Mouse (Mus musculus) forebrain, postnatal 0 days (tissue): ENCODE results near the gene Sdhaf1. TPM values are rescaled to one million over a fixed set of nuclear protein-coding genes. Genes with fewer than 3 reads are reported as not detected.

Source experiments
- ATAC-seq: fragments of 200-750 bp; cut with Nextera tagmentation; 2 replicates; pipeline ENCODE4 v1.8.0; 2017; ENCODE audit warnings: mild to moderate bottlenecking, moderate library complexity
- DNase-seq: peaks from one replicate; pipeline ENCODE4 v3.0.0-alpha.2; 2015
- H3K27ac ChIP-seq: fragments of 300-500 bp; sonication (generic); 2 replicates; pipeline ENCODE4 v1.5.1; 2014; ENCODE audit warnings: low read depth, mild to moderate bottlenecking, antibody characterized with exemption, low read length, moderate library complexity, mixed read lengths
- H3K27me3 ChIP-seq: fragments of 300-500 bp; sonication (generic); 2 replicates; pipeline ENCODE4 v1.6.1; 2014; ENCODE audit warnings: mild to moderate bottlenecking, low read length, mixed read lengths; ENCODE audit not compliant: insufficient read depth
- H3K36me3 ChIP-seq: fragments of 300-500 bp; sonication (generic); 2 replicates; pipeline ENCODE4 v1.6.1; 2014; ENCODE audit warnings: mild to moderate bottlenecking, moderate library complexity; ENCODE audit not compliant: insufficient read depth
- H3K4me1 ChIP-seq: fragments of 300-500 bp; sonication (generic); 2 replicates; pipeline ENCODE4 v1.6.1; 2014; ENCODE audit warnings: antibody characterized with exemption; ENCODE audit not compliant: insufficient read depth
- H3K4me2 ChIP-seq: fragments of 300-500 bp; sonication (generic); 2 replicates; pipeline ENCODE4 v1.6.1; 2014; ENCODE audit warnings: low read depth, mild to moderate bottlenecking, moderate library complexity
- H3K4me3 ChIP-seq: fragments of 300-500 bp; sonication (generic); 2 replicates; pipeline ENCODE4 v1.5.1; 2014; ENCODE audit warnings: low read depth, low read length, mixed read lengths
- H3K9ac ChIP-seq: fragments of 300-500 bp; sonication (generic); 2 replicates; pipeline ENCODE4 v1.6.1; 2014; ENCODE audit warnings: mild to moderate bottlenecking
- H3K9me3 ChIP-seq: fragments of 300-500 bp; sonication (generic); 2 replicates; pipeline ENCODE4 v1.6.1; 2016; ENCODE audit warnings: low read length
- CTCF ChIP-seq: sonication (generic); IDR thresholded peaks from 2 replicates; pipeline ENCODE4 v1.5.1; 2016; ENCODE audit warnings: antibody characterized with exemption, control low read depth, low read depth
- WGBS: fragments of 180-500 bp; shearing (Covaris S2); extraction: QIAGEN DNeasy Blood & Tissue Kit; methylation state at CpG from one replicate; pipeline ENCODE4 v1.1.7; 2014; 5-methylcytosine and 5-hydroxymethylcytosine counted together
- polyA plus RNA-seq: library from polyadenylated mRNA; unstranded; fragments of >200 nt; fragmentation: Nextera tagmentation; extraction: Ambion mirVana; gene quantifications from 2 replicates; pipeline ENCODE4 v1.2.1, GENCODE M21; 2015
- total RNA-seq: library from RNA; depleted of rRNA; stranded (reverse); fragments of >200 nt; gene quantifications from 2 replicates; pipeline ENCODE4 v1.2.3, GENCODE M21; 2014

Gene Sdhaf1
- total and polyA plus RNA-seq, 2 experiments from 2014 or later = 9.8 to 18.4 TPM

- Histone ChIP-seq H3K27ac (no peak overlapping the region), H3K9ac (no peak overlapping the region), H3K27me3 (no peaks in the 10 kb centered on the region), H3K4me2 (no peak overlapping the region), H3K4me1 (peaks cover 15% of the 10 kb centered on the region), H3K36me3 (peaks cover 34% of the 10 kb centered on the region), H3K9me3 (no peaks in the 10 kb centered on the region), H3K4me3 (no peak overlapping the region)
- ATAC-seq = no peak
- 80% methylated on average over 7 of the region's 7 CpGs for WGBS
- TF ChIP-seq CTCF = no peak
- no peak for DNase-seq
These were observed 34.9 kb upstream of the Sdhaf1 start for GRCm38 (mm10) chr7:30358378-30359186.

DNA sequence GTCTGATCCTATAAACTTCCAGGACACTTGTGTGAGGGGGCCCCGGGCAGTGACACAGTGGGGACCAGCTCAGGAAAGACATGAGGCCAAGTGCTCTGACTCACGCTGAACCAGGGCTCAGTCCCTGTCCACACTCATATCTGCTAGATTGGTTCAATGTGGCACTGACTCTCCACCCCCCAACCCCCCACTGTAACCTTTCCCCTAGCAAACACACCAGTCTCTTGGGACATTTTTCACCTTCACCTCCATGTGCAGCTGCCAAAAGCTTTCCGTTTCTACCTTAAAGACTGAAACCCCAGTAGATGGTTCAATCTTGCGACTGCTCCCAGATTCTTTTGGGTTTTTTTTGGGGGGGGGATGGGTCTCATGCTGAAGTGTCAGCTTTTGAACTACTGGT lies 30.4 kb upstream of the Sdhaf1 start:
- no peaks in the 10 kb centered on the region; the same call in 1 of the 2 replicates for H3K27me3 ChIP-seq
- 77% methylated on average over 4 of the region's 4 CpGs for WGBS
- H3K9ac ChIP-seq = no peak overlapping the region
- H3K27ac ChIP-seq = peak overlapping the region; percentile 54; the same call in 1 of the 2 replicates
- H3K36me3 ChIP-seq = peaks cover 30% of the 10 kb centered on the region
- H3K4me2 ChIP-seq = no peak overlapping the region
- H3K9me3 ChIP-seq = no peaks in the 10 kb centered on the region
- DNase-seq (no peak), ATAC-seq (no peak)
- H3K4me3 ChIP-seq = no peak overlapping the region
- H3K4me1 ChIP-seq = no peaks in the 10 kb centered on the region
- TF ChIP-seq CTCF = no peak

- no peaks in the 10 kb centered on the region; the same call in 1 of the 2 replicates for H3K27me3 ChIP-seq
- 15% methylated on average over 6 of the region's 6 CpGs for WGBS
- H3K4me2 ChIP-seq = no peak overlapping the region
- peak; percentile 84 for TF ChIP-seq CTCF
- peaks cover 24% of the 10 kb centered on the region for H3K36me3 ChIP-seq
- H3K9ac ChIP-seq = no peak overlapping the region
- DNase-seq (peak; percentile 84), ATAC-seq (peak; percentile 89)
- peak overlapping the region; percentile 54; the same call in 1 of the 2 replicates for H3K27ac ChIP-seq
- H3K4me1 ChIP-seq = no peaks in the 10 kb centered on the region
- H3K4me3 ChIP-seq = no peak overlapping the region
- no peaks in the 10 kb centered on the region for H3K9me3 ChIP-seq
These were observed 29.7 kb upstream of the Sdhaf1 start for GRCm38 (mm10) chr7:30353279-30353822.

DNA sequence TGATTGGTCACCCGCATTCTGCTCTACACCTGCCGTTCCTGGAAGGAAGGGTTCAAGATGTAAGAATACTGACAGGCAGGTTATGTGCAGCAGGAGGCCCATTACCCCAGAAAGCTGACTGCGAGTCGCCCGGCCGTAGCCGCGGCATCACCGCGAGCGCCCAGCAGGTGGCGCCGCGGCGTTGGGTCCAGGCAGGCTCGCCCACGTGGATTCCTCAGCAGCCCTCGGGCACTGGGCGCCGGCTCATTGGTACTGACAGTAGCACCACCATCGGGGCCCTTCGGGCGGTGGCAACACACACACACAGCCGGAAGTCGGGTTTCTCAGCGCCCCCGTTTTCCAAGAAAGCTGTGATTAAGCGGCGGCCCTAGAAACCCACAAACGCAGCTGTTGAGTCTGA lies 24.1 kb upstream of the Sdhaf1 start:
- 0 out of 2 replicates have a peak, but pooled peaks cover 2% of the 10 kb centered on the region for H3K36me3 ChIP-seq
- ATAC-seq (peak; percentile 86), DNase-seq (peak; percentile 87)
- H3K4me1 ChIP-seq = 0 out of 2 replicates have a peak, but pooled peaks cover 4% of the 10 kb centered on the region
- no peaks in the 10 kb centered on the region for H3K9me3 ChIP-seq
- H3K9ac ChIP-seq = no peak overlapping the region
- TF ChIP-seq CTCF = peak; percentile 91
- no peak overlapping the region for H3K27ac ChIP-seq
- H3K4me2 ChIP-seq = peak overlapping the region; percentile 47
- 3% methylated on average over 30 of the region's 30 CpGs for WGBS
- H3K27me3 ChIP-seq = peaks cover 3% of the 10 kb centered on the region; the same call in 1 of the 2 replicates
- H3K4me3 ChIP-seq = peak overlapping the region; percentile 18; the same call in 1 of the 2 replicates

DNA sequence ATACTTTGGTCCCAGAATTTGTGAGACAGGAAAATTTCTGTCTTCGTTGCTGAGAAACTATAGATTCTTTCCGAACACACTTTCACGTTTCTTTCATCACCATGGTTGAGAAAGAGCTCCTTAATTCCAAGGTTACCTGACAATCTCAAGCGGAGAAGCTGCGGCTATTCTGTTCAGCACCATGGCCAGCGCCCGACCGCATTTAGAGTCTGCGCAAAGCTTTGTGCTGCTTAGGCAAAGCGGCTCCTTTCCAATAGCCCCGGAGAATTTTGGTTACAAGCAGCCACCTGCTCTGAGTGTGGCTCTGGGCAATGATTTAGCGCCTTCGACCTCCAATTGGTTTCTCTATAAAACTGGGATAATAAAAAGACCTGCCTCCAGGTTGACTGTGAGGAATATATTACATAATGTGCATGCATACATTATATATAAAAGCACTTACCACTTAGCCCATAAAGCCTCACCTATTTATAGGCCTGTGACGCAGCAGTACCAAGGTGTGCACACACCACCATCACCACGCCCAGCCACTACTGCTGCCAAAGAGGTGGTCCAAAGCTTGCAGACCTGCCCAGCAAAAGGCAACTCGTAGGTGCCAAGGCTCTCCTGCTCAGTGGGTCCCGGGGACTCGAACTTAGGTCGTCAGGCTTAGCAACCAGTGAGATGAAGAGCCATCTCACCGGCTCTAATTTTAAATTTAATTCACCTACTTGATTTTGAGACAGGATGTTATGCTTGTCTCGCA lies 23.1 kb upstream of the Sdhaf1 start:
- WGBS = 29% methylated on average over 21 of the region's 21 CpGs
- Histone ChIP-seq H3K4me3 (no peak overlapping the region), H3K36me3 (no peaks in the 10 kb centered on the region), H3K4me2 (no peak overlapping the region), H3K4me1 (0 out of 2 replicates have a peak, but pooled peaks cover 4% of the 10 kb centered on the region), H3K9me3 (no peaks in the 10 kb centered on the region), H3K27ac (no peak overlapping the region), H3K27me3 (peaks cover 3% of the 10 kb centered on the region; the same call in 1 of the 2 replicates), H3K9ac (no peak overlapping the region)
- ATAC-seq (no peak), DNase-seq (no peak)
- no peak for TF ChIP-seq CTCF

- H3K4me2 ChIP-seq = no peak overlapping the region
- H3K27ac ChIP-seq = no peak overlapping the region
- no peaks in the 10 kb centered on the region for H3K27me3 ChIP-seq
- H3K9me3 ChIP-seq = no peaks in the 10 kb centered on the region
- no peak for TF ChIP-seq CTCF
- ATAC-seq = no peak
- no peak overlapping the region for H3K4me3 ChIP-seq
- H3K9ac ChIP-seq = no peak overlapping the region
- H3K36me3 ChIP-seq = no peaks in the 10 kb centered on the region
- DNase-seq = no peak
- WGBS = 53% methylated on average over 5 of the region's 5 CpGs
- H3K4me1 ChIP-seq = peaks cover 4% of the 10 kb centered on the region
These were observed 15.9 kb upstream of the Sdhaf1 start for GRCm38 (mm10) chr7:30339432-30340109.
